Mouse (Mus musculus): Measurements from ENCODE around the gene Adamtsl4.
A peak's percentile ranks its signal among the peaks of the same experiment; 100 is the strongest.
"Not testable (repeated sequence)": the region's sequence is repeated elsewhere in the genome, so short reads cannot be mapped to it uniquely, and the experiment has no call there.

Gene Adamtsl4

DNA sequence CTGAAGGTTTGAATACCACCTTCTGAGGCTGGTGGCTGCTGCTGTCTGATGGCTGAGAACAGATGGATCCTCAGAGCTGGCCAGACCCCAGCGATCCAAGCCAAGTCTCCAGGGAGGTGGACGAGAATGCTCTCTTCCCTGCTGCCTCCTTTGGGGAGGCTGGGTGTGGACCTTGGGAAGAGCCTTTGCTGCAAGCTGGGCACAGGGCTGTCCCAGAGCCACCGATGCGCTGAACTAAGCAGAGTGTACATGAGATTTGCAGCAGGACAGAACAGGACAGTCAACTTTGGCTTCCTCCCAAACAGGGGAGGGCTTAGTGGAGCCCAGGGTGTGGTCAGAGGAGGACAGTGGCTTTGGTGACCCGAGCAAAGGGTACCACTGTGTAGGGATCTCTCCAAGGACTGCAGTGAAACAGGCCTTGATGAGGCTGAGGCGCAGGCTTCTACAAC lies 12.5 kb upstream of the Adamtsl4 start:
- no peak for DNase-seq (ENCODE audit: low read depth, low spot score)

DNA sequence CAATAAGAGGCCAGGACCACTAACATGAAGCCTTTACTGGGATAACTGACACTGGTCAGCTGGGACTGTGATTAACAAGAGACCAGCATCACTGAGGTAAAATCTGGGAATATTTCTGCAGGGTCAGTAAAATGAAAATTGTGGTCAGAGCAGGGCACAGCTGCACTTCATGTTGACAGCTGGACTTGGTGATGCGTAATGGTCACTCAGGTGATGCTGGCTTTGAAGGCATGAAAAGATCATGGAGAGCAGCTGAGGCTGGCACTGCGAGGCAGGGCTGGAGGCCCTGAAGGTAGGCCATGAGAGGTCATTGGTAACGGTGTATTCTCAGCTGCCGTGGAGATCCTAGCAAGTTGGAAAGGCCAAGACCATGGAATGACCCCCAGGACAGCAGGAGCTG lies 10.6 kb upstream of the Adamtsl4 start:
- no peak for DNase-seq (ENCODE audit: low read depth, low spot score)

DNA sequence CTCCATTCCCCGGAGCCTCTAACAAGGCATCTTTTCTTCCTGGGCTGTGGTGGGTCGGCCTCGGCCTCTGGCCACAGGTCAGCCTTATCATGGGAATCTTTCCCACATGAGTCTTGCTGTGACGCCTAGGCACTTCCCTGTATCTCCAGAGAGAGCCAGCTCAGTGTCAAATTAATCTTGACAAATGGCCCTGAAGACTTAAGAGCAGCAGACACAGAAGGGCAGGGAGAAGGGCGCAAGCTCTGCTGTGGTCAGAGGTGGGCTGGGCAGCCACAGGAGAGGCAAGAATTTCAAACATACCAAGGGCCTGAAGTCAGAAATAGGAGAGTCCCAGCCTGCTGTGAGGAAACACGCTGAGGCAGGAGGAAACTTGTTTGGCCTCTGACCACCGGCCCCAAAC lies 8.6 kb upstream of the Adamtsl4 start:
- DNase-seq (ENCODE audit: low read depth, low spot score), result no peak

GRCm38 (mm10) chr3:95695796-95696195 lies 8.1 kb upstream of the Adamtsl4 start:
- no peak for DNase-seq (ENCODE audit: low read depth, low spot score)

- DNase-seq (ENCODE audit: low read depth, low spot score), result no peak
Measured at GRCm38 (mm10) chr3:95694808-95695703, 7.3 kb upstream of the Adamtsl4 start.

GRCm38 (mm10) chr3:95693821-95694807 lies 6.4 kb upstream of the Adamtsl4 start:
- DNase-seq (ENCODE audit: low read depth, low spot score), result no peak

GRCm38 (mm10) chr3:95692677-95693076 lies 5.0 kb upstream of the Adamtsl4 start:
- no peak for DNase-seq (ENCODE audit: low read depth, low spot score)

- DNase-seq (ENCODE audit: low read depth, low spot score), result not testable (repeated sequence)
Measured at GRCm38 (mm10) chr3:95690552-95690951, 2.8 kb upstream of the Adamtsl4 start.

GRCm38 (mm10) chr3:95689940-95690339 lies 2.2 kb upstream of the Adamtsl4 start:
- DNase-seq (ENCODE audit: low read depth, low spot score), result no peak

- DNase-seq (ENCODE audit: low read depth, low spot score), result no peak
Measured at GRCm38 (mm10) chr3:95689171-95689915, 1.6 kb upstream of the Adamtsl4 start.

DNA sequence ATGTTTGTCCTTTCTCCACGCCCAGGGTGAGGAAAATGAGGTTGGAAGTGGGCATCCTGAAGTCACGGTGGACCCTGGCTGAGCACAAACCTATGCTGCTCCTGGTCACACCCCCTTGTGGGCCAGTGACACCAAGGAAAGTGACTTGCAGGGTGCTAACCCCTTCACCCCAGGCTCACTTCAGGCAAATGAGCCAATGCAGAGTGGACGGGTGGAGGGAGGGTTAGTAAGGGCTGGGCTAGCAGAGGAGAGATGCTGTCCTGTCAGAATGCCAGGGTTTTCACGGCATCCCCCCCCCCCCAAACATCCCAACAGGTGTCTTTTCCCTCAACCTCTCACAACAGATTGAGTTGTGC lies 571 bp downstream of the Adamtsl4 start:
- DNase-seq (ENCODE audit: low read depth, low spot score), result no peak

GRCm38 (mm10) chr3:95686492-95687167 lies 1.1 kb downstream of the Adamtsl4 start:
- no peak for DNase-seq (ENCODE audit: low read depth, low spot score)

DNA sequence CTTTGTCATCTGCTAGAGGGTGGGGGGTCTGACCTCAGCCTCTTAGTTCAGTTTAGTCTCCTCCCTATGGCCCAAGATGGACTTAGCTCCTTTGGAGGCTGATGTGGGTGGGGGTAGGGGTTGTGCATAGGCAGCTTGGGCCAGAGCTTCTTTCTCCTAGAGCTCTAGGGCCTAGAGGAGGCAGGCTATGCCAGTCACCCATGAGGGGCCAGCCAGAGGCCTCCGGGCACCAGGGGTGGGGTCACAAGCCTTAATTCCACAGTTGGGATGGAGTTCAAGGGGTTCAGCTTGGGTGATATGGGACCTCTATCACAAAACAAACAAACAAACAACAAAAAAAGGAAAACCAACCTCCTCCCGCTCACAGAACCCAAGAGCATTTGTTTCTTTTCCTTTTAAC lies 2.0 kb downstream of the Adamtsl4 start:
- no peak for DNase-seq (ENCODE audit: low read depth, low spot score)

- DNase-seq (ENCODE audit: low read depth, low spot score), result no peak
Measured at GRCm38 (mm10) chr3:95685301-95685700, 2.4 kb downstream of the Adamtsl4 start.

DNA sequence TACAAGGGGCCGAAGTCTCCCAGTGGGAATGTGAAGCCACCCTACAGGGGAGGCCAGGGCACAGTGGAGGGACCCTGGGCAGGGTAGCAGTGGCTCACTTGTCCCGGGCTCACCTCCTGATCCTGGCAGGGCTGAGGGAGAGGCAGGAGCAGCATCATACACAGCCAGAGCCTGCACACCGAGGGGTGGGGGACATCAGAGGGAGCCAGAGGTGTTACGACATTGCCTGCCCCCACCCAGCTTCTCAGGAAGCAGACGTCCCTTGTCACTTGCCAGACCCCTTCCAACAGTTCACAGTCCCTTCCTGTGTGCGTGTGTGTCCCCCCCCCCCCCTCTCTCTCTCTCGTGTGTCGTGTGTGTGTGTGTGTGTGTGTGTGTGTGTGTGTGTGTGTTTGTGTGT lies 2.9 kb downstream of the Adamtsl4 start:
- no peak for DNase-seq (ENCODE audit: low read depth, low spot score)

DNA sequence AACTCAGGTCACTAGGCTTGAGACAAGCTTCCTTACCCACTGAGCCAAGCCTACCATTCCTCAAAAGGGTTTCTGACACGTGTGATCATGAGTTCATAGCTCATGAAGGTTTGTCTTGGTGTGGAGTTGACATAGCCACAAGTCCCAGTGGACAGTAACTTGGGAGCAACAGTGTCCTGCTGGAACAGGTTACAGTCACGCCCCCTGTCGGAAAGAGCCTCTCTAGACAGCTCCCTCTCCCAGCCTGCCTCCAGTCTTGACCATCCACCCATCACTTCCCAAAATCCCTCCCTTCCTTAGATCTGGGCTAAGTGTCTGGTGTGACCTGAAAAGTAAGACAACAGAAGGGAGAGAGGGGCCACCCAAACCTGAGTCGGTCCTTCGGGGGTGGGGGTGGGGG lies 4.8 kb downstream of the Adamtsl4 start:
- DNase-seq (ENCODE audit: low read depth, low spot score), result no peak

DNA sequence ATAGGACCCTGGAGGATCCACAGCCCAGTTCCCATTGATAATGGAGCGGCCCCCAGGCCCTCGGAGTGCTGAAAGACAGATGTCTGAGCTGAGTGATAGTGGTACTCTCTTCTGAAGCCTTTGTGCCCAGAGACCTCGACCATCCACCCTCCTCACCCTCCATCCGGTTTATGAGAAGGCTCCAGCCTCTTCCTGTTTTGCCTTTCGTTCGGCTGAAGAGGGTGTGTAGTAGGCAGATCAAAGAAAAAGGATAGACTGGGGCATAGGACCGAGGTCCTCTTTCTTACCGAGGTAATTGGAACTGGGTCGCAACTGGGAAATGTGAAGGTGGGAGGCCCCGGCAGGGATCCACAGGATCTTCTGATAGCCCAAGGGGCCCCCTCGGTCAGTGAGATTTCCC lies 6.4 kb downstream of the Adamtsl4 start:
- peak; percentile 47 for DNase-seq (ENCODE audit: low read depth, low spot score)

DNA sequence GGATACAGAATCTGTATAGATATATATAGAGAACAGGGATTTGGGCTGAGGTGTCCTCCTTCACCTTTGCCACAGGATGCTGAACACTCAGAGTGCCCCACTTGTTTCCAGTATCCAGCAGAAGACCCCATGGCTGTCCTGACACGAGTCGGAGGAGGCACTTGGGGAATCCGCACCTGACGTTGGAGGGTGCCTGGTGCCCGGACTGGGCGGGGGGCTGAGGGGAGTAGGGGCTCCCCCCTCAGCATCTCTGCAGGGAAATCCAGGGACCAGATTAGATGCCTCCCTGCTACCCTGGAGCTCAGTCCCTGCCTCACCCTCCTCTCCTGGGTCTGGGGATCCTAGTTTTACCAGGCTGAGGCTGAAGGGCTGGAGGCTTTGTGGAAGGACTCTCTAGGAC lies 7.0 kb downstream of the Adamtsl4 start:
- no peak for DNase-seq (ENCODE audit: low read depth, low spot score)

DNA sequence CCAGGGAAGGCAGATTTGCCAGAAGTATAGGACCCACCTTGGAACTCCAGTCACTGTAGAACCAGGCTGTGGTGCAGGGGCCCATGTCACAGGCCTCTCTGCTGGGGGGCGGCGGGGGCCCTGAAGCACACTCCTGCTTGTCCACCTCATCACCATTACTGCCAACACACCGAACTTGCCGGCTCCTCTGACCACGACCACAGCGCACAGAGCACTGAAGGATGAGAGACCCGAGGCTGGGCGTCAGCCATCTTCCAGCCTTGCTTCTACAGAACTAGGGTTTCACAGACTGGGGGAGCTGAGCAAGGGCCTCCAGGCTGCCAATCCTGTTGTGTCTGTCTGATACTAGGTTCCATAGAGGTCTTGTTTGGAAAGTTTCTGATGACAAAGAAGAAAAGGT lies 8.2 kb downstream of the Adamtsl4 start:
- DNase-seq (ENCODE audit: low read depth, low spot score), result no peak

DNA sequence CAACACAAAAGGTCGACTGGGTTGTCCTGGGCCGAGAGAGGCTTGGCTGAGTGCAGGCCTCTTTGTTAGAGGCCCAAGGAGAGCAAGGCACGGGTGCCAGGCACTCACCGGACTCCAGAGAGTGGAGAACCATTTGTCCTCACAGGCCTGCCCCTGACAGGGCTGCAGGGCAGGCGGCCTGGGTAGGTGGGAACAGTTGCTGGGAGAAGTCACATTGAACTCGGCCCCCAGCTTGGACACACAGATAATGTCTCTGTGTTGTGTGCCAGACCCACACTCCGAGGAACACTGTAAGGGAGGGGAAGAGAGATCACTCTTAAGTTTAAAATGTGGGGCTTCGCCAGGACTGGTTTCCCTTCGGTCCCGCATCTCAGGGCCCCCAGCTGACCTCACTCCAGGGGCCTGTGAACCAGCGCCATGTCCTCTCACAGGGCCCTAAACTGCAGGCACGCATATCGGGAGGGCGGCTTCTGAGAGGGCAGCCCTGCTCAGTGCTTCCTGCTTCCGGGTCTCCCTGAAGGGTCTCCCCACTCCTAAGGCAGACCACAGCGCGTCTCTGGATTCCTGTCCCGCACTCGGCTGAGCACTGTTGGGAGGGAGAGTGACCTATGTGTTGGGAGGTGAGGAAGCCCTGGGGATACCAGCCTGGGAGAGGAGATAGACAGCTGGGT lies 10.2 kb downstream of the Adamtsl4 start:
- no peak for DNase-seq (ENCODE audit: low read depth, low spot score)
